Mouse (Mus musculus) olfactory bulb, adult 2 months (tissue): ENCODE measurements around the gene Fbxw11.

Experiments
- CTCF ChIP-seq: fragments of 200-500 bp; IDR thresholded peaks from 2 replicates; pipeline ENCODE4 v1.5.1; 2012; ENCODE audit warnings: low read depth, mild to moderate bottlenecking, low read length, moderate library complexity; ENCODE audit not compliant: insufficient read depth
- POLR2A ChIP-seq: fragments of 200-500 bp; IDR thresholded peaks from 2 replicates; pipeline ENCODE4 v1.6.1; 2012; ENCODE audit warnings: mild to moderate bottlenecking, low read depth, low read length, moderate library complexity; ENCODE audit not compliant: insufficient read depth

DNA sequence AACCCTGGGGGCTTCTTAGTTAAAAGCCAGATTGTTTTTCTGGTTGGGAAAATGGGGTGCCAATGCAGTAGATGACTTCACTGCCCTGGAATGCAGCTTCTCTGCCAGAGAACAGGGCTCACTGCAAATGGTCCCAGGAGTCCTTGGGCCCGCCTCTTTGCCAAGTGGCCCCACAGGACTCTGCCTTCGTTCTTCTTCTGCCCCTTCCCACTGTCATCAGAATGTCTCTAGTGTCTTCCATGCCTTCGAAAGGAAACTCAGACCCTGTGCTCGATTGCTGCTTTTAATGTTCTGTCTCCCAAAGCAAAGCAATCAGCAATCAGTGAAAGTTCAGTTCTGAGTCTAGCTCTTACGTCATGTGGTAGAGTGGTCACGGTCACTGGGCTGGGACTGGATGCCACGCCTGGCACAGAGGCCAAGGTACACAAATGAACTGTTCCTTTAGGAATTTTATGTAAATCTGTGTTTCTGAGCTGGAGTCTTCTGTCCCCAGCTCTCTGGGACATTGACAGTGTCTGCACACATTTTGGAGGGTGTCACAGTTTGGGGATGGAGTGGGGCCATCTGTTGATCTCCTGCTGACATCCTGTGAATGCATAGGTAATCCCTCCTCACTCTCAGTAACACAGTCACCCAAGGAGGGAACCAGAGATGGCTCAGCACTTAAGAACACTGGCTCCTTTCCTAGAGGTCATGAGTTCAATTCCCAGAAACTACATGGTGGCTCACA lies 37.2 kb upstream of the Fbxw11 start:
- TF ChIP-seq CTCF (no peak), POLR2A (no peak)
